Mouse (Mus musculus) ES-CJ7 (cell line): ENCODE measurements around the gene Mbd3.
A peak's percentile ranks its signal among the peaks of the same experiment; 100 is the strongest.

Experiments
- DNase-seq: peaks from one replicate; pipeline ENCODE4 v3.0.0; 2011; ENCODE audit warnings: low read depth, low spot score

The Mbd3 gene

GRCm38 (mm10) chr10:80399191-80399972 lies at the start of gene Mbd3:
TSS of gene Mbd3 (minus strand) at chr10:80399550.
- DNase-seq, result peak; percentile 100

DNA sequence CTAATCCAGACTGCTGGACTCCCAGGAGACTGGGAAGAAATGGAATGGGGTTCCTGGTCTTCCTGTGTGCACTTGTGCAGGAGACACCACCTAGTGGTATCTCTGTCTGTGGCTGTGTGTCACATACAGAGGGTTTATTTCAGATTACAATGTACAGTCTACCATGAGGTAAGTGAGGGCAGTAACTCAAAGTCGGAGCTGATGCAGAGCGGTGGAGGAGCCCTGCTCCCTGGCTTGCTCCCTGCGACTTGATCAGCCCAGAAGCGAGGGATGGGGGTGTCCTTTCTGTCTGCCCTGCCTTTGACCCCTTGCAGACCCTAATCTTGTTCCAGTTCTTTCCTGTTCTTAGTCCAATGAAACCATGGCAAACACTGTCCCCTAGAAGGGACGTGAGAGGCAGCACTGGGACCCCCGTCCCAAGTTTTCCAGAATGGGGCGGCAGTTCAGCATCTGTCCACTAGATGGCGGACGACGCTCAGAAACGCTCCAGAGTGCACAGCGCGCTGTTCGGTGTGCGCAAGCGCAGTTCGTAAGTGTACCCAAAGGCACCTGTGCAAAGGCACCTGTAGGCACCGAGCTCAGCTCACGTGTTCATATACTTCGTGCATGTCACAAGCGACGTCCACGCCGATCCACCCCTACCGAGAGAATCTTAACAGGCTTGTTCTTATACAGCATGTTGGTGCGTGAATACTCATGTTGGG lies 46.7 kb upstream of the Mbd3 start:
- DNase-seq, result peak; percentile 88

DNA sequence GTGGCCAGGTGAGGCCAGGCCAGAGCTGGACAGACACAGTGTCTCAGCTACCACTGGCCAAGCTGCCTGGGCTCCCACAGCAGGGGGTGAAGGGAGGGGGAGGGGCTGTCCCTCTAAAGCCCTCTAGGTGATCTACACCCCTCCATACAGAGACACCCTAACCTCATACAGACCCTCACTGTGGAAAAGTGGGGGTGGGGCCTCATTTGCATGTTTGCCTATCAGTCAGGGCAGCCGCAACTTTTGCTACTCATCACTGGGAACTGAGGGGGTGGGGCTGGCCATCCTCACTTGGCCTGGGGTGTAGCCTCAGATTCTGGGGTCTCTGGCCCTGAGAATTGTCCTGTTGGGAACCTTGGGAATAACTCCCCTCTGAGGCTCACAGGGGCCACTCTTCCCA lies 45.7 kb upstream of the Mbd3 start:
- DNase-seq, result no peak

- no peak for DNase-seq
Measured at GRCm38 (mm10) chr10:80444339-80445045, 45.1 kb upstream of the Mbd3 start.

- DNase-seq, result no peak
Measured at GRCm38 (mm10) chr10:80443575-80444278, 44.4 kb upstream of the Mbd3 start.

DNA sequence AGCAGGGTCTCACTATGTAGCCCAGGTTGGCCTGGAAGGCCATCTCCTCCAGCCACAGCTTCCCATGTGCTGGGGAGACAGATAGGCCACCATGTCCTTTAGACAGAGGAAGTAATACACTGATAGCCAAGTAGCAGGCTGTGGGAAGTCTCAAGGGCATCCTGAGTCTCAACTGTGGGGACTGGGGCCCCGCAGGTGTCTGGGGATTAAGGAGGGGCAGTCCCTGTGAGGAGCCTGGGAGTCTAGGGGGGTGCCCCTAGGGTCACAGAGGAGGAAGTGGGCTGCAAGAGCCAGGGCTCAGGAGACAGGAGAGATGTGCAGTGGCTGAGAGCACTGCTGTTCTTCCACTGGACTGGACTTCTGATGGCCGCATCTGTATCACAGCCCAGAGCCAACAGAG lies 43.6 kb upstream of the Mbd3 start:
- DNase-seq, result no peak

DNA sequence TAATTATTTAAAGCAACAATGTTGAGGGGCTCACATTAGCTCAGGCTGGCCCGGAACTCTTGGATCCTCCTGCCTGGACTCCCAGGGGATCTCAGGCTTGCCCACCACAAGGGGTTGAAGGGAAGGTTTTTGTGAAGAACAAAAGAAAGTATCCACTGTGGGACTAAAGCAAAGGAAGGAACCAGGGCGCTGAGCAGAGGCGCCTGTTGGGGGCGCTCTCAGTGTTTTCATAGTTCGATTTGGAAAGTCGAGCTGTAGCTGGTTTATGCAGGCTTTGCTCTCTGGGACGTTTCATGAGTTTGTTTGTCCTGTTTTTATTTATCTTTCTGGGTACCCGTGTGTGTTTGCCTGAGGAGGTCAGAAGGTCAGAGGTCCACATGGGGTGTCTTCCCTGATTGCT lies 42.2 kb upstream of the Mbd3 start:
- DNase-seq, result peak; percentile 56

DNA sequence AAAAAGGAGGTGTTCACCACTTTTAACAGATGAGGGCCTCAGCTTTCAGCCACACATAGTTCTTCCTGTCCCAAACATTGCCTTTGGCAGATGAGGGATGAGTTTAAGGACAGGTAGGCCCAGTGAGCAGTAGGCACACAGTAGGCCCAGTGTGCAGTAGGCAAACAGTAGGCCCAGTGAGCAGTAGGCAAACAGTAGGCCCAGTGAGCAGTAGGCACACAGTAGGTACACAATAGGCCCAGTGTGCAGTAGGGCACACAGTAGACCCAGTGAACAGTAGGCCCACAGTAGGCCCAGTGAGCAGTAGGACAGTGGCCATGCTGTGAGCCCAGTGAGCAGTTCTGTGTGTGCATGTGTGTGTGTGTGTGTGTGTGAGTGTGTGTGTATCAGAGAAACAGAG lies 40.7 kb upstream of the Mbd3 start:
- DNase-seq, result no peak

GRCm38 (mm10) chr10:80437973-80438372 lies 38.6 kb upstream of the Mbd3 start:
- DNase-seq, result no peak

DNA sequence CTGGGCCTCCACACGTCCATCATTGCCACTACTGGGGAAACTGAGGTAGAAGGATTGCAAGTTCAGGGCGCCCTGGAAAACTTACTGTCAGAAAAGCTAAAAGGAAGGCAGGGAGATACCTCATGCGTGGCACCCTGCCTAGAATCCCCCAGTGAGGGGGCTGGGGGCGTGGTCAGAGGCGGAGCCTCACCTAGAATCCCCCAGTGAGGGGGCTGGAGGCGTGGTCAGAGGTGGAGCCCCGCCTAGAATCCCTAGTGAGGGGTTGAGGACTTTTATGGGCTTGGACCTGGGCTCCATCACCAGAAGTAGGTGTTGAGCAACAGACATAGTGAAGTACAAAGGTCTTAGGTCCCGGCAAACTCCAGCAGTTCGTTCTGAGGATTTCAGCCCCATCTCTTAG lies 36.9 kb upstream of the Mbd3 start:
- peak; percentile 83 for DNase-seq

GRCm38 (mm10) chr10:80435764-80436163 lies 36.4 kb upstream of the Mbd3 start:
- DNase-seq, result peak; percentile 41

DNA sequence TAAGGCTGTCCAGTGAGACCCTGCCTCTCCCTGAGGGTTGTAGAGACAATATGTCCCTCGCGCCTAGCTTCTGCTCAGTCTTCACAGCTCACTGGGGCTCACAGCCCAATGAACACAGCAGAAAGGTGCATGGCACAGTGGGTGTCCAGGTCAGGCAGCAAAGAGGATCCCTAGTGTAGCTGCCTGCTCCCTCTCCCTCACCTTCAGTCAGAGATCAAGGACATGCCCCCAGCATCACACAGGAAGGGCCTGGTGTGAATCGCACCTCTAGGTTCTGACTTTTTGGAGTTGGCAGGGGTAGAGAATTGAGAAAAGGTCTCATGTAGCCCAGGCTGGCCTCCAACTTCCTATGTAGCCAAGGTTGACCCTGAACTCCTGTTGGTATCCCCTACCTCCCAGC lies 35.5 kb upstream of the Mbd3 start:
- DNase-seq, result no peak

- DNase-seq, result no peak
Measured at GRCm38 (mm10) chr10:80434233-80434592, 34.9 kb upstream of the Mbd3 start.

DNA sequence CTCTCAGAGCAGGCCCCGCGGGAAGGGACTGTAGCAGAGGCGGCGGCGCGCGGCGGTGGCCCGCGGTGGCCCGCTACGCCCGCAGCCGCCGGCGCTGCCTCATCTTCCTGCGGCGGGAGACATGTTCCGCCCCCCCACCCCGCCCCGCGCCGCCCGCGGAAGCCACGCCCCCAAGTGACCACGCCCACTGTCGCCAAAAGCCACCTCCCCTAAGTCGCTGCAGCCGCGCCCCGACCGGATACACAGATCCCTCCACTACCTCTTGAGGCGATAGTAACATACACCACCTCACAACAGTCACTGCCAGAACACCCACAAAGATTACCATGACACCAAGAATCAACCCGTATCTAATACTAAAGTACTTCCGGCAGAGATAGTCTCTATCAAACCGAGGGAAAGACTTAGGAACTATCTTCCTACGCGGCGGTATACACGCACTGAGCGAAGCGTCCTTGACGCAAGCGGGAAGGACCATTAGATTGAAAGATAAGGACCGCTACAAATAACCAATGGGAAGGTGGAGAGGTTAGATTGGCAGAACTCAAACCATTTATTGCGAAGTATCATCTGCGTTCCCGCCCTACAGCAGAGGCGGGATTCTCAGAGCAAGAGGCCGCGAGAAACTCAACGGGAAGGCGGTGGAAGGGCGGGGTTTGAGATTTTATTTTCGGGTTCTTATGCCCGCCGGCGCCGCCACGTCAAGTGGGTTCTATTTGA lies 34.3 kb upstream of the Mbd3 start, which contains the start of gene Tcf3:
TSS of gene Tcf3 (minus strand) at position 135 of the 720 bp plus-strand sequence.
- peak; percentile 99 for DNase-seq

DNA sequence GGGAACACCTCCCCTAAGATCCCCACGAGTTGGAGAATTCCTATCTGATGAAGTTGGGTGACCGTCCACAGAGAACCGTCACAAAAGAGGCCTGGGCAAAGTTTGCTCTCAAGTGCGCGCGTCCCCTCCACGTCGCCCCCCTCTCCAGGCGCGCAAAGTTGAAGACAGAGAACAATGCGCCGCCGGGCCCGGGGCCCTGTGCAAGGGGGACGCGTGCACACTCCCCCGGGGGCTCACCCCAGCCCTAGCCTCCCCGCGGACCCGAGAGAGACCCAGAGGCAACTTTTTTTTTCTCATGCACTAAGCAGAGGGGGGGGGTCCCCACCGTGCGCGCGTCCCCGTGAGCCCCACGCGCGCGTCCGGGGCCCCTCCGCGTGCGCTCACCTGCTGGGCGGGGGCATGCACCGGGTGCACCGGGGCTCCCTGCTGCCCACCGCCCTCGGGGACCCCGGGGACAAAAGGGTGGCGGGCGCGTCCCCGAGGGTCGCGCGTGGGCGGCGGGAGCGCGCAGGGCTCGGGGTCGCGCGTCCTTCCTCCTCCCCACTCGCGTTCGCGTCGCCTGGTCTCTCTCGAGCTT lies 33.7 kb upstream of the Mbd3 start:
- no peak for DNase-seq

GRCm38 (mm10) chr10:80432387-80432785 lies 33.0 kb upstream of the Mbd3 start:
- DNase-seq, result no peak

GRCm38 (mm10) chr10:80431570-80432386 lies 32.4 kb upstream of the Mbd3 start:
- DNase-seq, result no peak

DNA sequence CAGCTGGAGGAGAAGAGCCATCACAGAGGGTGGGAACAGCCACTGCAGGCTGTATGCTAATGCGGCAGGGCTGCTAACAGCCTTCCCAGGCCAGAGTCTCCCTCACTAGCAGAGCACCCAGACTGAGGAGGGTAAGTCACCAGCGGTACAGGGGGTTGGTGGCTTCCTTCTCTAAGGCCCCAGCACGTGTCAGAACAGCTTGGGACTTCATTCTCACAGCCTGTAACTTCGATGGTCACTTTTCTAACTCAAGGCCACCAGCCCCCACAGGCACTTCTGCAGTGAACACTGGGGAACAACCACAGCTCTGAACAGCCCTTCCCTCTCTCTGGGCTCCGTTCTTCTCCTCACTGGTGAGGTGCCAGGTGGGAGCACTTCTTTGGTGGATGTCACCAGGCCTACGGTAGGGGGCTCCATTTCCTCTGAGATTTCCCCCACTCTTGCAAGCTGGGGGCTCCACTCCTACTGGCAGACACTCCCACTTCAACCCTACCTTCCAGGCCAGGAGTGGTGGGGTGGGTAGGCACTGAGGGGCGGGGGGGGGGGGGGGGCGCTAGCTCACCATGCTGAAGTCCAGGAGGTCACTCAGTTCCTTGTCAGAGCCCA lies 31.1 kb upstream of the Mbd3 start:
- peak; percentile 48 for DNase-seq

- no peak for DNase-seq
Measured at GRCm38 (mm10) chr10:80429800-80430199, 30.4 kb upstream of the Mbd3 start.

DNA sequence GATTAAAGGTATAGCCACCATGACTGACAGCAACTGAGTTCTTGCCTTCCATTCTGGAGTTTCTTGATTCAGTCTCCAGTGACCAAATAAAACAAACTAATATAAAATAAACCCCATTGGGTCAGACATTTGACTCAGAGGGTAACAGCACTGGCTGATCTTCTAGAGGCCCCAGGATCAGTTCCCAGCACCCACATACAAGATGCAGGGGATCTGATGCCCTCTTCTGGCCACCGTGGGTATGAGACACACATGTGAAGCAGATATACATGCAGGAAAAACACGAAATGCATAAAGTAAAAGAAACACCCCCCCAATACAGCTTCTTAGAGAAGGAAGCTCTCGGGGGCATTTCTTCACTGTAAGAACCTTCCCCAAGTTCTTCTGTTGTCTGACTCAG lies 25.7 kb upstream of the Mbd3 start:
- DNase-seq, result no peak
